Mouse (Mus musculus) fibroblast of lung, adult 2 months (primary cell): ENCODE results near the gene Nprl2.

Experiments used
- DNase-seq: peaks from one replicate; pipeline ENCODE4 v3.0.0-alpha.2; 2011; ENCODE audit warnings: low read depth

The Nprl2 gene

DNA sequence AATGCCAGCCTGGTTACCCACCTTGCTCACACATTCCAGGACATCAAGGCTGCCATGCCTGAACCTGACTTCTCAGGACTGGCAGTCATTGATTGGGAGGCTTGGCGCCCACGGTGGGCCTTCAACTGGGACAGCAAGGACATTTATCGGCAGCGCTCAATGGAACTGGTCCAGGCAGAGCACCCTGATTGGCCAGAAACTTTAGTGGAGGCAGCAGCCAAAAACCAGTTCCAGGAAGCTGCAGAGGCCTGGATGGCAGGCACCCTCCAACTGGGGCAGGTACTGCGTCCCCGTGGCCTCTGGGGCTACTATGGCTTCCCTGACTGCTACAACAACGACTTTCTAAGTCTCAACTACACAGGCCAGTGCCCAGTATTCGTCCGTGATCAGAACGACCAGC, 35.8 kb downstream of the Nprl2 start:
- no peak for DNase-seq

DNA sequence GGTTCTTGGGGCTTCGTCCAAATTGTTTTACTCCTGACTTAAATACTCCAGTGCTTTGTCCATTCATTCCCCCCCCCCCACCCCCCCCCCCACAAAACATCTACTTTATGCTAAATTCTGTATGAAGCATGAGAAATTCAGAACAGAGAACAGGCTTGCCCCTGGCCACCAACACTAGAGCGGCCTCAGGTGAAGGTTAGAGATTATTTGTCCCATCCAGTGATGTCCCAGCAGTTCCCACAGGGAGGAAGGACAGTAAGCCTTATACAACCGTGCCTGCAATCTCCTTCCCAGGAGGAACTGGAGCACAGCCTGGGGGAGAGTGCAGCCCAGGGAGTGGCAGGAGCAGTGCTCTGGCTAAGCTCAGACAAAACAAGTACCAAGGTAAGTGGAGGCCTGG, 36.6 kb downstream of the Nprl2 start, which contains the start of gene Naa80:
TSS of gene Naa80 (plus strand) at position 301 of the 400 bp plus-strand sequence.
- DNase-seq: no peak

DNA sequence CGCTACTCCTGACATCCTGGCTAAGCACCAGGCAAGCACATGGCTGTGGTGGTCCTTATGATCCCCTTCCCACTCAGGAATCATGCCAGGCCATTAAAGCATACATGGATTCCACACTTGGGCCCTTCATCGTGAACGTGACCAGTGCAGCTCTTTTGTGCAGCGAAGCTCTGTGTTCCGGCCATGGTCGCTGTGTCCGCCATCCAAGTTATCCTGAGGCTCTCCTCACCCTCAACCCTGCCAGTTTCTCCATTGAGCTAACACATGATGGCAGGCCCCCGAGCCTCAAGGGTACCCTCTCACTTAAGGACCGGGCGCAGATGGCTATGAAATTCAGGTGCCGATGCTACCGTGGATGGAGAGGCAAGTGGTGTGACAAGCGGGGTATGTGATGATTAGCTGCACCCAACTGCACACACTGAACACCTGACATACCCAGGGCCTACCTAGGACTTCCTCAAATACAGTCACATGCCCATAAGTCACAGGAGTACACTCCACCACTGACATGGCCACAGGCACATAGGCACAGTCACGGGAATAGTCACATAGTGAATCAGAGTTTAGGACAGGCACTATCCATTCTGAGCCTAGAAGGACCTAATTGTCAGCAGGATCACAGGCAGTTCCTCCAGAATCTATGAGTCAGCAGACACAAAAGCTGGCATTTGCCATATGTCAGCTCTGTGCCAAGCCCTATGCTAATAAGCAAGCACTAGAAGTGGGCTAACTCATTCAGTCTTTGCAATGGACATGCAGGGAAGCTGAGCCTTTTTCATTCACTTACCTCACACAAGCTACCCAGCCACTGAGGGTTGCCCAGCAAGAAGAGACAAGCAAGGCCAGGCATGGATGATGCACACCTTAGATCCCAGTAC, 37.2 kb downstream of the Nprl2 start:
- DNase-seq: no peak

DNA sequence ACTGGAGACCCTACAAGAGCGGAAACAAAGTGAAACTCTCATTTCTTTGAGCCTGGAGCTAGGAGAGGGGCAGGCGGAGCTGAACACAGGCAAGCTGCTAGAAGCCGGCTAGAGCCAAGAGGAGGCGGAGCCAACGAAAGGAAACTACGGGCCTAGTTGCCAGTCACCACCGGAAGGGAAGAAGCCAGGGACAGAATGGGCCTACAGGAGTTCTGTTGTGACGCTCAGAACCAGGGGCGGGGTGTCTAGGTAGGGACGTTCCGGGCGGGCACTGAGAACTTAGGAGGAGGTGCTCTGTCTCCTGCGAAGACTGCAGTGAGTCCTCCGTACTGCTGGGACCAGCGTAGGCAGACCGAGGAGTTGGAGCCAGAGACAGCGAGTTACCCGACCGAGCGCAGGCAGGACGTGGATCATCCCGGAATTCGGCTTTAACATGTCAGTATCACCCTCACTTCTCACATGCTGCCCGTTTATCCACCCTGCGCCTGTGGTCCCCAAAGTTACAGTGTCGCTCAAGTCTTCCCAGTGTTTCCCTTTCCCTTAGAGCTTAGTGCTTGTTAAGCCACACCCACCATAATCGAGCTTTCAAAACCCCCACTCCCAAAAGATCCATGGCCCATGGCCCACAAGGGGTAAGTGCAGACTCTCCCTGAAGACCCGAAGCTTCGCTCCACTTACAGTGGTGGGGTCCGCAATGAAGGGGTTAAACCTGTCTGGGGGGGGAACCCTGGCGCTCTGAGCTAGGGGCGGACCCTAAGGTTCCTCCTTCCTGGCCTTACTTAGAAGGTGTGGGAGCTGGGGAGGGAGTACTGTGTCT, 38.7 kb downstream of the Nprl2 start, which contains the start of gene Hyal3:
TSS of gene Hyal3 (plus strand) at position 318 of the 817 bp plus-strand sequence.
- peak; percentile 85 for DNase-seq

- DNase-seq: no peak
These were observed 39.6 kb downstream of the Nprl2 start for GRCm38 (mm10) chr9:107581584-107581983.

- no peak for DNase-seq
These were observed 40.6 kb downstream of the Nprl2 start for GRCm38 (mm10) chr9:107582509-107583062.

DNA sequence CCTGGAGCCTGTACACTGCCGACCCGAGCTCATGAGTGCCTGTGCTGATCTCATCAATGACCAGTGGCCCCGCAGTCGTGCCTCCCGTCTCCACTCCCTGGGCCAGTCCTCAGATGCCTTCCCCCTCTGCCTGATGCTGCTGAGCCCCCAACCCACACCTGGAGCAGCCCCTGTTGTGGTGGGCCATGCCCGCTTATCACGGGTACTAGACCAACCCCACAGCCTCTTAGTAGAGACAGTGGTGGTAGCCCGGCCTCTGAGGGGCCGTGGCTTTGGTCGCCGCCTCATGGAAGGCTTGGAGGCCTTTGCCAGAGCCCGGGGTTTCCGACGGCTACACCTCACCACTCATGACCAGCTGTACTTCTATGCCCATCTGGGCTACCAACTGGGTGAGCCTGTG, 41.1 kb downstream of the Nprl2 start:
- no peak for DNase-seq

DNA sequence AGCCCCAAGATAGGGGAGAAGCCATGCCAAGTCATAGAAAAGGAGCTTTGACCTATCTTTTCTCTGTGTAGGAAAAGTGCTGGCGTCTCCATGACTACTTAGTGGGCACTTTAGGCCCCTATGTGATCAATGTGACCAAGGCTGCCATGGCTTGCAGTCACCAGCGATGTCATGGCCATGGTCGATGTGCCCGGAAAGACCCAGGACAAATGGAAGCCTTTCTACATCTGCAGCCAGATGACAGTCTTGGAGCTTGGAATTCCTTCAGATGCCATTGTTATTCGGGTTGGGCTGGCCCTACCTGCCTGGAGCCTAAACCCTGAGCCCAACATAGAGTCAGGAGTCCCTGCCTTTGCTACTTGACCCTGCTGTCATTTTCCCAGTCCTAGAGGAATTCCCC, 44.5 kb downstream of the Nprl2 start:
- DNase-seq: no peak

DNA sequence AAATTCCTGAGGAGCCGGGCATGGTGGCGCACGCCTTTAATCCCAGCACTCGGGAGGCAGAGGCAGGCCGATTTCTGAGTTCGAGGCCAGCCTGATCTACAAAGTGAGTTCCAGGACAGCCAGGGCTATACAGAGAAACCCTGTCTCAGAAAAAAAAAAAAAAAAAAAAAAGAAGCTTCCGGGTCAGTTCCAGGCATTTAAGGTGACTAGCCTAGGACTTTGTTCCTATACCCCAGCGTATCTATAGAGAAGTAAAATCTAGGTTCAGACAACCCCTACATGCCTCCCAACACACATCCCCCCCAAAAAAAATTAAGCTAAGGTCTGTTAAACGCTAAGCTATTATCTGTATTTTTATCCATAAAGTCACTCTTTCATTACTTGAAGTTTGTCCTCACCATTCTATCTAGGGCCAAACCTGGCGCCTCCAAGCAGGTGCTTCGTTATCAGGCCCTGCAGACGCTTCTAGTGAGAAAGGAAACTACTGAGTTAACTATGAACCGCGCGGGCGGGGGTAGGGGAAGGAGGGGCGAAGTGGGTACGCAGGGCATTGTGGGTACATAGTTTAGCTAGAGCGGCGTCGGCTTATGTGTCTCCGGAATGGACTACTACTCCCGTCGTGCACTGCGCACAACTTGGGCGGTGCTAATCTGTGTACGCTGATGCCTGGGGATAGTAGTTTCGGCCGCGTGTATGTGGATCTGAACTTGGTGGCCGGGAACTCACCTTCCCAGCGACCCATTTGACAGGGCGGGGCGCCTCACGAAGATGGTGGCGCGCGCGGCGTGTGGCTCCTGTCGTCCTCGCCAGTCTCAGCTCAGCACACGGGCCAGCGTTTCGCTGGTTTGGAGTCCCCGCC, 45.2 kb downstream of the Nprl2 start, which contains the start of gene Ifrd2:
TSS of gene Ifrd2 (plus strand) at position 669 of the 859 bp plus-strand sequence.
- DNase-seq: peak; percentile 99

GRCm38 (mm10) chr9:107587833-107588639, 46.0 kb downstream of the Nprl2 start:
- DNase-seq: no peak

DNA sequence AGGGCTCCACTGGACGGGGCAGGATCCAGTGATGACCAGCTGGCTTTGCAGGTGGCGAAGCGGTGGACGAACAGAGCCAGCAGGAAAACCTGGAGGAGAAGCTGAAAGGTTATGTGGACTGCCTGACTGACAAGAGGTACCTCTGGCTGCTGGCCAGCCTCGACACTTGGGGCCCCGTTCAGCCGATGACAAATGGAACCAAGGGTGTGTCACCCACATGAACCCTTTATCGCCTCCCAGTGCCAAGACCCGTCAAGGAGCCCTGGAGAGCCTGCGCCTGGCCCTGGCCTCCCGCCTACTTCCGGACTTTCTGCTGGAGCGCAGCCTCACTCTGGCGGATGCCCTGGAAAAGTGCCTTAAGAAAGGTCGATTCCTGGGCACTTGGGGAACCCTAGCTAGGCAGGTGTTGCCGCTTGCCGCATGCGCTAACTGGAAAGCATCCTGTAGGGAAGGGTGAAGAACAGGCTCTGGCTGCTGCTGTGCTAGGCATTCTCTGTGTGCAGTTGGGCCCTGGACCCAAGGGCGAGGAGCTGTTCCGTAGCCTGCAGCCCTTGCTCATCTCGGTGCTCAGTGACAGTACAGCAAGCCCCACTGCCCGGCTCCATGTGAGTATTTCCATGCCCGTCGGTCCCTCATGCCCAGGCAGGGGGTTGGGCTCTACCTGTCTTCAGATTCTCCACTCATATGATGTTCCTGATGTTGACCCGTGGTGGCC, 48.2 kb downstream of the Nprl2 start:
- no peak for DNase-seq

- no peak for DNase-seq
These were observed 48.7 kb downstream of the Nprl2 start for GRCm38 (mm10) chr9:107590773-107591060.

DNA sequence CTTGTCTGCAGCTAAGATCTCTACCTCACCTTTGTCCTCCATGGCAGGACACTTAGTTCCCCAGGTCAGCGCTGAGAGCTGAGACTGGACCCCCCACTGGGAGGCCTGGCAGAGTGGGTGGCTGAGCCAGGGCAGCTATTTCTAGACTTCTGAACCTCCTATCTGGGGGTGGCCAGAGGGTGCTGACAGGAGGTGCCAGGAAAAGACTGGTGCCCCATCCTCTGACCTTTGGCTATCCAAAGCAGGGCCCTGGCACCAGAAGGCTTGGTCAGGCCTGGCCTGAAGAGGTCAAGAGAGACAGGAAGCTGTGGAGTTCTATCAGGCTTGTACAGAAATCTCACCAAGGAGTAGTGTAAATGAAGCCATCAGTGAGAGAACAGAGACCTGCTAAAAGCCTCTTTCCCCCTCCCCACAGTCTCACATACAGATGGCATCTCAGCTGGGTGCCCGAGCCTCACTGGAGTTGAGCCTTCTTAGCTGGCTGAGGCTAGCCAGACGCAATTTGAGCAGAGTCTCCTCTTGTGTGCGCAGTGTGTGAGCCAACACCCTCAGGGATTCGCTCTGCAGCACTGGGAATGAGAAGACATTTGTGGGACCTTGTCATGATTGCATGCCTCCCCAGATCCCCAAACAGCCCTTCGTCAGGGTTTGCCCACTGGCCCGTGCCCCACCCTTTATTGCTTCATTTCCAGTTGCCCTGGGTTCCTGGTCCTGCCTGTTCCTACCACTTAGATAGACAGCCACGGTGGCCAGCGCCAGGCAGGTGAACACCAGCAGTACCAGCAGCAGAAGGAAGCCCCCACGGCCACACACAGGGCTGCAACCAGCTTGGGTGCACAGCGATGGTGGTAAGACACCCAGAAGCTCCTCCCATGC, 51.3 kb downstream of the Nprl2 start:
- no peak for DNase-seq

DNA sequence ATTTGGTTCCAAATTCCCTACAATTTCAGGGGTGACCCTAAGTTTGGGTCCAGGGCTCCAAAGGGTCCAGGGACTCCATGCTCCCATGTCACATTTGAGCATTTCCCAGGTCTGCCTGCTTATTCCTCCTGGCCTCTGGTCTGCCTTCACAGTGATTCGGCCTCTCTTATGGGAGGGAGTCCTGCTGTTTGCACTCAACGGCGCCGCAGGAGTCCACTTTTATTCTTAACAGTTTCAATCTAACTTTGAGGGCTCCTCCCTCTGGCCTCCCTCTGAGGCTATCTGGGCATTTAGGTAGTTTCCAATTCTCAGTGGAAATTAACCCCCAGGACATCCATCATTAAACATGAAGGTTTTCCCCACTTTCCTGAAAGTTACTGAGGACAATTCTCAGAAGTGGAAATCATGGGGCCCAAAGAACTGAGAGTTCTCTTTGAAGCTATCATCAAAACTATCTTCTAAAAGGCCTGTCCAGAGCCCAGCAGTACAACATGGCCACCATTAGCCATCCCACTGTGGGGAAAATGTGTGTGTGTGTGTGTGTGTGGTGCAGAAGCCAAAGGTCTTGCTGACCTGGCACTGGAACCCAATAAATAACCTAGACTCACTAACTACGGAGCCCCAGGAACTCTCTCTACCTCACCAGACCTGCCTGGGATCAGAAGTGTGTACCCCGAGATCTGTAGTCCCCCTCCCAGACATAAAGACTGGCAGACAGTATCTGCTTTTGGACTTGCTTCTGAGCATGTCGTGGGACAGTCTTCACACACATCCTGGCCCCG, 52.4 kb downstream of the Nprl2 start:
- no peak for DNase-seq
